Mouse (Mus musculus) heart, adult 2 months (tissue): ENCODE measurements at regions not wholly inside any gene's neighbourhood (a gene's known extent, or its start where the extent isn't known, plus 50 kb on each side); places are given as distances from the start of the nearest gene placed in this dataset.

Experiments
- CTCF ChIP-seq: fragments of 200-600 bp; IDR thresholded peaks from 2 replicates; pipeline ENCODE4 v1.8.1; 2022; ENCODE audit warnings: antibody characterized with exemption, mild to moderate bottlenecking, moderate library complexity
- POLR2A ChIP-seq: fragments of 200-500 bp; IDR thresholded peaks from 2 replicates; pipeline ENCODE4 v1.6.1; 2011; ENCODE audit warnings: mild to moderate bottlenecking, low read depth, low read length, control low read depth; ENCODE audit not compliant: insufficient read depth

- TF ChIP-seq POLR2A (no peak), CTCF (no peak)
These were observed 98.1 kb upstream of the Klf14 start for GRCm38 (mm10) chr6:31056786-31057566.
